Mouse (Mus musculus): Measurements from ENCODE around the gene Nek1. TPM values are rescaled to one million over a fixed set of nuclear protein-coding genes. Genes with fewer than 3 reads are reported as not detected.
A peak's percentile ranks its signal among the peaks of the same experiment; 100 is the strongest.

Gene Nek1
- polyA plus RNA-seq, 1 experiment from 2014 or later: 22.6 TPM

DNA sequence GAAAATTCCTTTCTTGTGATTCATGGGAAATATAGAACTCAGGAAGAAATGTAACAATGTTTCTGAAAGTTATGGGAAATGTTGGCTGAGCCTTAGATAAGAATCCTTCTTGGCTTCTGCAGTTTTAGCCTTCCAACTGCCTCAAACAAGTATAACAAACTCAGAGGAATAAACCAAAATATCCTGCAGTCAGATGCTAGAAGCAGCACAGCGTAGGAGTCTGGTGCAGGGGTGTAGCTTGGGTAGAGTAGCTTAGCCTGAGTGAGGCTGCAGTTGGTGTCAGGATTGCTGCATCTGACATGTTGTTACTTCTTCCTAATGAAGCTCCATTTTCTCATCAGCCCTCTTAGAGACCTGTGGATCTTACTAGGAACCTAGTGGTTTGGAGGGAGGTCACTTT lies 128.6 kb downstream of the Nek1 start:
- Histone ChIP-seq H3K9ac (no peak overlapping the region), H3K27me3 (replicated peaks) (no peaks in the 10 kb centered on the region), H3K4me1 (no peaks in the 10 kb centered on the region), H3K9me3 (no peaks in the 10 kb centered on the region), H3K4me3 (no peak overlapping the region), H3K4me2 (replicated peaks) (no peak overlapping the region), H3K36me3 (peaks cover 4% of the 10 kb centered on the region; the same call in 1 of the 2 replicates), H3K27ac (no peak overlapping the region)
- ATAC-seq (ENCODE audit: low FRiP score, low read depth): no peak
- WGBS: 97% methylated on average over 1 of the region's 1 CpGs

GRCm38 (mm10) chr8:61127299-61127861 lies 134.4 kb downstream of the Nek1 start:
- Histone ChIP-seq H3K9me3 (no peaks in the 10 kb centered on the region), H3K27ac (no peak overlapping the region), H3K4me3 (no peak overlapping the region), H3K36me3 (no peaks in the 10 kb centered on the region), H3K4me1 (no peaks in the 10 kb centered on the region), H3K27me3 (replicated peaks) (no peaks in the 10 kb centered on the region), H3K4me2 (replicated peaks) (no peak overlapping the region), H3K9ac (no peak overlapping the region)
- ATAC-seq (ENCODE audit: low FRiP score, low read depth): no peak
- WGBS: 80% methylated on average over 2 of the region's 2 CpGs

GRCm38 (mm10) chr8:61132561-61133134 lies 139.7 kb downstream of the Nek1 start:
- Histone ChIP-seq H3K4me3 (no peak overlapping the region), H3K4me2 (replicated peaks) (no peak overlapping the region), H3K27me3 (replicated peaks) (no peaks in the 10 kb centered on the region), H3K9me3 (no peaks in the 10 kb centered on the region), H3K36me3 (no peaks in the 10 kb centered on the region), H3K4me1 (no peaks in the 10 kb centered on the region), H3K9ac (no peak overlapping the region), H3K27ac (no peak overlapping the region)
- ATAC-seq (ENCODE audit: low FRiP score, low read depth): no peak
- WGBS: 89% methylated on average over 4 of the region's 4 CpGs

- no peak overlapping the region for H3K27ac ChIP-seq
- no peaks in the 10 kb centered on the region for H3K9me3 ChIP-seq
- H3K36me3 ChIP-seq: no peaks in the 10 kb centered on the region
- H3K9ac ChIP-seq: no peak overlapping the region
- no peaks in the 10 kb centered on the region for H3K27me3 ChIP-seq (replicated peaks)
- no peak overlapping the region for H3K4me2 ChIP-seq (replicated peaks)
- no peak overlapping the region for H3K4me3 ChIP-seq
- ATAC-seq (ENCODE audit: low FRiP score, low read depth): no peak
- whole genome bisulfite sequencing: 67% methylated on average over 6 of the region's 6 CpGs
- no peaks in the 10 kb centered on the region for H3K4me1 ChIP-seq
These were observed 148.9 kb downstream of the Nek1 start for GRCm38 (mm10) chr8:61141869-61142268.

DNA sequence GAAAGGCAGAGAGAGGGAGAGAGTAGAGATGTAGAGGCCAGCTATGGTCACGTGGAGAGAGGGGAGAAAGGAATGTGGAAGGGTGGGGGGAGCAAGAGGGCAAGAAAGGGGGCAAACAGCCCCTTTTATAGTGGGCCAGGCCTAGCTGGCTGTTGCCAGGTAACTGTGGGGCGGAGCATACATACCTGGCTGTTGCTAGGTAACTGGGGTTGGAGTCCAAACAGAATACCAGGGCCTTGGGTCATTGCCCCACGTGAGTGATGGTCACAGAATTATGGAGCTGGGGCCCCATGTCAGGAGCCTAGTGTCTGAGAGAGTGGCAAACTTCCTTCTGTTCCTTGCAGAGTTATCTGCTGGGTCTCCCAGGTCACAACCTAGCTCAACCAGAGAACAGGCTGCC lies 149.3 kb downstream of the Nek1 start:
- Histone ChIP-seq H3K4me1 (no peaks in the 10 kb centered on the region), H3K27me3 (replicated peaks) (no peaks in the 10 kb centered on the region), H3K9me3 (no peaks in the 10 kb centered on the region), H3K4me2 (replicated peaks) (no peak overlapping the region), H3K9ac (no peak overlapping the region), H3K4me3 (no peak overlapping the region), H3K36me3 (no peaks in the 10 kb centered on the region), H3K27ac (no peak overlapping the region)
- WGBS: 46% methylated on average over 3 of the region's 3 CpGs
- ATAC-seq (ENCODE audit: low FRiP score, low read depth): no peak

GRCm38 (mm10) chr8:61142845-61143244 lies 149.8 kb downstream of the Nek1 start:
- no peak overlapping the region for H3K27ac ChIP-seq
- no peaks in the 10 kb centered on the region for H3K9me3 ChIP-seq
- H3K9ac ChIP-seq: no peak overlapping the region
- H3K4me2 ChIP-seq (replicated peaks): no peak overlapping the region
- no peaks in the 10 kb centered on the region for H3K27me3 ChIP-seq (replicated peaks)
- ATAC-seq (ENCODE audit: low FRiP score, low read depth): no peak
- no peaks in the 10 kb centered on the region for H3K36me3 ChIP-seq
- H3K4me3 ChIP-seq: no peak overlapping the region
- no peaks in the 10 kb centered on the region for H3K4me1 ChIP-seq

DNA sequence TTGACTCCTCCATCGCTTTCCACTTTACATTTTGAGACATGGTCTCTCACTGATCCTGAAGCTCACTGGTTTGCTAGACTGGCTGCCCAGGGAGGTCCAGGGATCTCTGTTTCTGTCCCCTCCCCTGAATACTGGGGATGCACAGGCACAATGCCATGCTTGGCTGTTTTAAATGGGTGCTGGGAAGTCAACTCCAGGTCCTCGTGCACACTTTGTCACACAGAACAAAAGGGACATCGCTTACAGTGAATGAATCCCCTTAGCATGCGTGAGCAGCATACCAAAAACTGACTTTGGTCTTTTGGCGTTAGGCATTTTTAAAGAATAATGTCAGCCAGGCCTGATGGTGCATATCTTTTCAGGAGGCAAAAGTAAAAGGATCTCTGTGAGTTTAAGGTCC lies 155.7 kb downstream of the Nek1 start:
- H3K4me3 ChIP-seq: no peak overlapping the region
- H3K9ac ChIP-seq: no peak overlapping the region
- H3K4me1 ChIP-seq: no peaks in the 10 kb centered on the region
- H3K36me3 ChIP-seq: no peaks in the 10 kb centered on the region
- no peak overlapping the region for H3K4me2 ChIP-seq (replicated peaks)
- ATAC-seq (ENCODE audit: low FRiP score, low read depth): peak; percentile 92
- no peaks in the 10 kb centered on the region for H3K9me3 ChIP-seq
- WGBS: 39% methylated on average over 5 of the region's 5 CpGs
- no peak overlapping the region for H3K27ac ChIP-seq
- H3K27me3 ChIP-seq (replicated peaks): no peaks in the 10 kb centered on the region

DNA sequence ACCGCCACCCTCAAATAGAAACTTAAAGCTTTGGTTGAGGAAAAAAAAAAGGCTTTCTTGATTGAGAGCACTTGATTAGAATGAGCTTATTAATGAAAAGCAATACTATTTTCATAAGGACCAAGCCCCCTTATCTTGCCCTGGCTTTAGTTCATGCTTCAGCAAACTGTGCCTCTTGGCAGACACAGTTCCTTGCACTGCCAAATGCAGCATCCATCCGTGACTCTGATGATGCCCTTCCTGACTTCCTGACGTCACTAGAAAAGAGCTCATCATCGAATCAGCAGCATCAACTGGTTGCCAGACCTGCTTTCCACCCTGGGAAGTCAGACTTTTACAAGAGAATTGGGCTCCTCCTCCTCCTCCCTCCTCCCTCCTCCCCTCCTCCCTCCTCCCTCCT lies 157.6 kb downstream of the Nek1 start:
- H3K9ac ChIP-seq: no peak overlapping the region
- 81% methylated on average over 4 of the region's 4 CpGs for WGBS
- no peaks in the 10 kb centered on the region for H3K9me3 ChIP-seq
- H3K36me3 ChIP-seq: no peaks in the 10 kb centered on the region
- H3K27me3 ChIP-seq (replicated peaks): no peaks in the 10 kb centered on the region
- ATAC-seq (ENCODE audit: low FRiP score, low read depth): no peak
- H3K4me2 ChIP-seq (replicated peaks): no peak overlapping the region
- H3K4me1 ChIP-seq: no peaks in the 10 kb centered on the region
- H3K4me3 ChIP-seq: no peak overlapping the region
- H3K27ac ChIP-seq: no peak overlapping the region

- Histone ChIP-seq H3K27me3 (replicated peaks) (no peaks in the 10 kb centered on the region), H3K9me3 (no peaks in the 10 kb centered on the region), H3K4me2 (replicated peaks) (no peak overlapping the region), H3K4me3 (no peak overlapping the region), H3K27ac (no peak overlapping the region), H3K9ac (no peak overlapping the region), H3K36me3 (no peaks in the 10 kb centered on the region), H3K4me1 (no peaks in the 10 kb centered on the region)
- WGBS: 54% methylated on average over 1 of the region's 1 CpGs
- ATAC-seq (ENCODE audit: low FRiP score, low read depth): no peak
These were observed 163.4 kb downstream of the Nek1 start for GRCm38 (mm10) chr8:61156406-61156805.

GRCm38 (mm10) chr8:61158540-61158939 lies 165.5 kb downstream of the Nek1 start:
- H3K27ac ChIP-seq: no peak overlapping the region
- H3K27me3 ChIP-seq (replicated peaks): no peaks in the 10 kb centered on the region
- H3K4me1 ChIP-seq: no peaks in the 10 kb centered on the region
- no peak overlapping the region for H3K4me2 ChIP-seq (replicated peaks)
- no peak overlapping the region for H3K4me3 ChIP-seq
- 84% methylated on average over 3 of the region's 3 CpGs for WGBS
- no peak overlapping the region for H3K9ac ChIP-seq
- ATAC-seq (ENCODE audit: low FRiP score, low read depth): no peak
- H3K36me3 ChIP-seq: no peaks in the 10 kb centered on the region
- H3K9me3 ChIP-seq: no peaks in the 10 kb centered on the region

GRCm38 (mm10) chr8:61161461-61162185 lies 168.6 kb downstream of the Nek1 start:
- no peak for ATAC-seq (ENCODE audit: low FRiP score, low read depth)
- Histone ChIP-seq H3K27me3 (replicated peaks) (no peaks in the 10 kb centered on the region), H3K9me3 (no peaks in the 10 kb centered on the region), H3K4me3 (no peak overlapping the region), H3K27ac (no peak overlapping the region), H3K36me3 (no peaks in the 10 kb centered on the region), H3K9ac (no peak overlapping the region), H3K4me2 (replicated peaks) (no peak overlapping the region), H3K4me1 (no peaks in the 10 kb centered on the region)
- WGBS: 89% methylated on average over 6 of the region's 6 CpGs

GRCm38 (mm10) chr8:61162186-61162566 lies 169.2 kb downstream of the Nek1 start:
- Histone ChIP-seq H3K4me3 (no peak overlapping the region), H3K36me3 (no peaks in the 10 kb centered on the region), H3K9ac (no peak overlapping the region), H3K9me3 (no peaks in the 10 kb centered on the region), H3K27ac (no peak overlapping the region), H3K4me2 (replicated peaks) (no peak overlapping the region), H3K4me1 (no peaks in the 10 kb centered on the region), H3K27me3 (replicated peaks) (no peaks in the 10 kb centered on the region)
- ATAC-seq (ENCODE audit: low FRiP score, low read depth): no peak
- WGBS: 63% methylated on average over 1 of the region's 1 CpGs

GRCm38 (mm10) chr8:61171546-61171945 lies 178.6 kb downstream of the Nek1 start:
- WGBS: 82% methylated on average over 3 of the region's 3 CpGs
- no peaks in the 10 kb centered on the region for H3K4me1 ChIP-seq
- no peak overlapping the region for H3K4me2 ChIP-seq (replicated peaks)
- H3K9ac ChIP-seq: no peak overlapping the region
- no peaks in the 10 kb centered on the region for H3K36me3 ChIP-seq
- no peaks in the 10 kb centered on the region for H3K27me3 ChIP-seq (replicated peaks)
- no peaks in the 10 kb centered on the region for H3K9me3 ChIP-seq
- ATAC-seq (ENCODE audit: low FRiP score, low read depth): no peak
- H3K27ac ChIP-seq: no peak overlapping the region
- no peak overlapping the region for H3K4me3 ChIP-seq
